ENCODE assay signal across 8 mouse cellular contexts in genomic region chr12:16610936-16611335, GRCm38 (mm10). TPM values are rescaled to one million over a fixed set of nuclear protein-coding genes. Genes with fewer than 3 reads are reported as not detected.
DNase-seq lines count a peak whose midpoint lies in the region; ATAC-seq and TF ChIP-seq lines count a peak whose summit lies in the region.

Gene Lpin1 (minus strand): TSS chr12:16610966.

- 51% methylated on average over 2 of the region's 2 CpGs for WGBS in cerebellum, adult 2 months
- WGBS in neural tube, embryonic 15.5 days = 92% methylated on average over 2 of the region's 2 CpGs

- H3K27me3 ChIP-seq in cerebellum, adult 2 months (ENCODE audit: control insufficient read depth, insufficient read depth, low read length) = no peaks in the 10 kb centered on the region
- H3K27me3 ChIP-seq in testis, adult 2 months (ENCODE audit: control insufficient read depth, insufficient read depth, low read length) = no peaks in the 10 kb centered on the region
- H3K27me3 ChIP-seq in neural tube, embryonic 15.5 days (replicated peaks) = no peaks in the 10 kb centered on the region

- no peak for TF ChIP-seq CTCF in cerebellum, adult 2 months (IDR thresholded peaks at IDR 0.05; ENCODE audit: borderline replicate concordance, insufficient read depth, low read depth, low read length)
- no peak for TF ChIP-seq CTCF in testis, adult 2 months (IDR thresholded peaks at IDR 0.05; ENCODE audit: control insufficient read depth, insufficient read depth, insufficient replicate concordance, low read depth, low read length)

- no peaks in the 10 kb centered on the region for H3K4me1 ChIP-seq in cerebellum, adult 2 months (ENCODE audit: control insufficient read depth, insufficient read depth, low read length)
- 0 out of 2 replicates have a peak, but pooled peaks cover 2% of the 10 kb centered on the region for H3K4me1 ChIP-seq in testis, adult 2 months (ENCODE audit: control insufficient read depth, insufficient read depth, low read length)
- H3K4me1 ChIP-seq in neural tube, embryonic 15.5 days = 0 out of 2 replicates have a peak, but pooled peaks cover 3% of the 10 kb centered on the region

- no peak within 1 kb of the TSS for H3K4me2 ChIP-seq in neural tube, embryonic 15.5 days

- DNase-seq in cerebellum, adult 2 months = no peak
- no peak for DNase-seq in cerebellum, postnatal 4 days (ENCODE audit: low spot score in 2 of 2)
- DNase-seq in testis, postnatal 10 days (ENCODE audit: low spot score) = no peak
- DNase-seq in cerebellum, postnatal 10 days = no peak
- DNase-seq in natural killer cell, adult 2 months (ENCODE audit: low spot score in 2 of 2) = no peak

- no peak for ATAC-seq in inflammation-experienced regulatory T-cells, adult 6 months
- ATAC-seq in neural tube, embryonic 15.5 days (ENCODE audit: low FRiP score) = no peak

- no peak within 1 kb of the TSS for H3K27ac ChIP-seq in cerebellum, adult 2 months (ENCODE audit: insufficient read depth, low read length)
- H3K27ac ChIP-seq in testis, adult 2 months (ENCODE audit: control insufficient read depth, insufficient read depth, low read depth, low read length) = peak within 1 kb of the TSS; percentile 81
- H3K27ac ChIP-seq in neural tube, embryonic 15.5 days (replicated peaks) = no peak within 1 kb of the TSS

- TF ChIP-seq POLR2A in cerebellum, adult 2 months (IDR thresholded peaks at IDR 0.05; ENCODE audit: borderline replicate concordance, insufficient read depth, low read length) = no peak
- TF ChIP-seq POLR2A in testis, adult 2 months (IDR thresholded peaks at IDR 0.05; ENCODE audit: control insufficient read depth, low read depth, low read length) = no peak

- H3K9ac ChIP-seq in neural tube, embryonic 15.5 days (replicated peaks) = no peak within 1 kb of the TSS

- H3K9me3 ChIP-seq in neural tube, embryonic 15.5 days (replicated peaks) = no peaks in the 10 kb centered on the region

- H3K4me3 ChIP-seq in cerebellum, adult 2 months (replicated peaks; ENCODE audit: insufficient read depth, low read depth, low read length) = no peak within 1 kb of the TSS
- peak within 1 kb of the TSS; percentile 84 for H3K4me3 ChIP-seq in testis, adult 2 months (ENCODE audit: control insufficient read depth, low read depth, low read length)
- no peak within 1 kb of the TSS for H3K4me3 ChIP-seq in neural tube, embryonic 15.5 days (replicated peaks)

- no peaks in the 10 kb centered on the region for H3K36me3 ChIP-seq in testis, adult 2 months (ENCODE audit: control insufficient read depth, insufficient read depth, low read length)
- no peaks in the 10 kb centered on the region for H3K36me3 ChIP-seq in neural tube, embryonic 15.5 days

RNA-seq across cellular contexts. Expression of gene Lpin1, which starts in this region (rescaled TPM):
- polyA plus RNA-seq in cerebellum, adult 2 months (2012; rRNA removed) = 37.2 and 38.6 TPM in 2 replicates
- 300 and 301 TPM in 2 replicates for polyA plus RNA-seq in testis, adult 2 months (2012; rRNA removed)
- polyA plus RNA-seq in inflammation-experienced regulatory T-cells, adult 6 months (2017; shearing (Covaris generic)) = 10 to 100 TPM in 2 of 3 experiments, 1 to 10 TPM in 1; 9.4 to 29.1 (median 16.7) TPM
- 13.2 and 15.5 TPM in 2 replicates for polyA plus RNA-seq in neural tube, embryonic 15.5 days (2015; fragmentation: Nextera tagmentation; extraction: Ambion mirVana)
